Mouse (Mus musculus) heart, embryonic 16.5 days (tissue): Measurements from ENCODE around the gene Hoxd11. TPM values are rescaled to one million over a fixed set of nuclear protein-coding genes. Genes with fewer than 3 reads are reported as not detected.

Experiments
- ATAC-seq: fragments of 200-750 bp; cut with Nextera tagmentation; replicated peaks from 2 replicates; pipeline ENCODE4 v1.8.0; 2017; ENCODE audit warnings: moderate number of reproducible peaks; ENCODE audit not compliant: insufficient read depth, low FRiP score; ENCODE audit errors: extremely low read depth
- H3K27ac ChIP-seq: fragments of 300-500 bp; sonication (generic); 2 replicates; pipeline ENCODE4 v1.5.1; 2014; ENCODE audit warnings: mild to moderate bottlenecking, low read length, control low read depth, moderate library complexity
- H3K27me3 ChIP-seq: fragments of 300-500 bp; sonication (generic); 2 replicates; pipeline ENCODE4 v1.6.1; 2014; ENCODE audit warnings: low read length, mixed read lengths; ENCODE audit not compliant: control insufficient read depth, insufficient read depth
- H3K36me3 ChIP-seq: fragments of 300-500 bp; sonication (generic); 2 replicates; pipeline ENCODE4 v1.6.1; 2014; ENCODE audit not compliant: control insufficient read depth, insufficient read depth
- H3K4me1 ChIP-seq: fragments of 300-500 bp; sonication (generic); 2 replicates; pipeline ENCODE4 v1.6.1; 2014; ENCODE audit warnings: low read length, mixed read lengths; ENCODE audit not compliant: control insufficient read depth, insufficient read depth
- H3K4me2 ChIP-seq: fragments of 300-500 bp; sonication (generic); 2 replicates; pipeline ENCODE4 v1.6.1; 2014; ENCODE audit warnings: low read depth, mild to moderate bottlenecking, control low read depth, low read length
- H3K4me3 ChIP-seq: fragments of 300-500 bp; sonication (generic); 2 replicates; pipeline ENCODE4 v1.5.1; 2014; ENCODE audit warnings: mild to moderate bottlenecking, control low read depth, low read length
- H3K9ac ChIP-seq: fragments of 300-500 bp; sonication (generic); 2 replicates; pipeline ENCODE4 v1.6.1; 2014; ENCODE audit warnings: low read length, control low read depth
- H3K9me3 ChIP-seq: fragments of 300-500 bp; sonication (generic); replicated peaks from 2 replicates; pipeline ENCODE4 v1.6.1; 2016; ENCODE audit warnings: low read length; ENCODE audit not compliant: control insufficient read depth
- WGBS: fragments of 180-500 bp; shearing (Covaris S2); extraction: QIAGEN DNeasy Blood & Tissue Kit; methylation state at CpG from one replicate; pipeline ENCODE4 v1.1.7; 2014; 5-methylcytosine and 5-hydroxymethylcytosine counted together
- polyA plus RNA-seq: library from polyadenylated mRNA; unstranded; fragments of >200 nt; fragmentation: Nextera tagmentation; extraction: Ambion mirVana; gene quantifications from 2 replicates; pipeline ENCODE4 v1.2.1, GENCODE M21; 2015

Hoxd11 gene
- polyA plus RNA-seq, 1 experiment from 2014 or later, result not detected

DNA sequence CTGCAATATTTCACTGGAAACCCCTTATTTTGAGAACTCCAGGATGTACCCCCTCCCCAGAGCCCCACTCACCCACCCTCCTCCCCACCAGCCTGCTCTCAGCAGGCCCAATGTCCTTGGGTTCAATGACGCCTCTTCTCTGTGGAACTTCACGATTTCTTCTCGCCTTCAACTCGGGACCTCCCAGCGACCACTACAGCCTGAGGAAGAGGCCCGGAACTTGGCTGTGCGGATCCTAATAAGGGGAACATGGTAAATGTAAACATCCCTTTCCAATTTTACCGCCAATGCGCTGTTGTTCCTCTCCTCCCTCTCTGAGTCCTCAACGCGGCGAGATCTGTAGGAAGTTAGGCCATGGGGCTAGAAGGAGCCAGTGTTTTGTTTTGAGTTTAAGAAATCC, 4.7 kb downstream of the Hoxd11 start:
- no peaks in the 10 kb centered on the region for H3K4me1 ChIP-seq
- no peaks in the 10 kb centered on the region for H3K36me3 ChIP-seq
- no peak overlapping the region for H3K4me3 ChIP-seq
- WGBS, result 3% methylated on average over 12 of the region's 12 CpGs
- H3K27ac ChIP-seq, result no peak overlapping the region
- H3K27me3 ChIP-seq, result peaks cover 89% of the 10 kb centered on the region
- H3K4me2 ChIP-seq, result no peak overlapping the region
- no peak for ATAC-seq
- no peaks in the 10 kb centered on the region for H3K9me3 ChIP-seq
- no peak overlapping the region for H3K9ac ChIP-seq

DNA sequence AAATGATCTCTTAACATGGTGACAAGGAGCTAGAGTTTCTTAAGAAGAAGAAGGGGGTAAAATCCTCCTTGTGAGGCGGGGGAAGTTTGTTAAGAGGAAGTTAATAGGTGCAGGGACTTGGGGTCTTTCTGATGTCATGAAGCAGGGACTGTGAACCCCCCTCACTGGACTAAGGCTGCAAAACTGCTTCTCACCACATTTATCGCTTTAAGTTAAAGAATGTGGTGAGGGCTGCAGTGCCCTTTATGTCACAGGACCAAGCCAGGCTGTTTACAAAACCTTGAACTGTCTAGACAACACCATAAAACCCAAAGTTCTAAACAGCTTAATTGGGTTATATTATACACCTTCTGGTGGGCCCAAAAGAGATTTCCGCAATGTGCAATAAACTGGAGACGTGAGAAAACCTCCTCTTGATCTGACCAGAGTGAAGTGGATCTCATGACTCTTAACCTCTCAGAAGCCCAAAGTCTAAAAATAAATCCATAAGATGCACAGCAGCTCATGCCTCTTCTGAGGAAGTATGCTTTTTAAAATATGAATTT, 5.8 kb downstream of the Hoxd11 start:
- no peak overlapping the region for H3K27ac ChIP-seq
- H3K4me3 ChIP-seq, result no peak overlapping the region
- H3K4me2 ChIP-seq, result no peak overlapping the region
- no peaks in the 10 kb centered on the region for H3K36me3 ChIP-seq
- H3K4me1 ChIP-seq, result no peaks in the 10 kb centered on the region
- WGBS, result 13% methylated on average over 4 of the region's 4 CpGs
- no peak for ATAC-seq
- H3K27me3 ChIP-seq, result peaks cover 89% of the 10 kb centered on the region
- no peaks in the 10 kb centered on the region for H3K9me3 ChIP-seq
- no peak overlapping the region for H3K9ac ChIP-seq

DNA sequence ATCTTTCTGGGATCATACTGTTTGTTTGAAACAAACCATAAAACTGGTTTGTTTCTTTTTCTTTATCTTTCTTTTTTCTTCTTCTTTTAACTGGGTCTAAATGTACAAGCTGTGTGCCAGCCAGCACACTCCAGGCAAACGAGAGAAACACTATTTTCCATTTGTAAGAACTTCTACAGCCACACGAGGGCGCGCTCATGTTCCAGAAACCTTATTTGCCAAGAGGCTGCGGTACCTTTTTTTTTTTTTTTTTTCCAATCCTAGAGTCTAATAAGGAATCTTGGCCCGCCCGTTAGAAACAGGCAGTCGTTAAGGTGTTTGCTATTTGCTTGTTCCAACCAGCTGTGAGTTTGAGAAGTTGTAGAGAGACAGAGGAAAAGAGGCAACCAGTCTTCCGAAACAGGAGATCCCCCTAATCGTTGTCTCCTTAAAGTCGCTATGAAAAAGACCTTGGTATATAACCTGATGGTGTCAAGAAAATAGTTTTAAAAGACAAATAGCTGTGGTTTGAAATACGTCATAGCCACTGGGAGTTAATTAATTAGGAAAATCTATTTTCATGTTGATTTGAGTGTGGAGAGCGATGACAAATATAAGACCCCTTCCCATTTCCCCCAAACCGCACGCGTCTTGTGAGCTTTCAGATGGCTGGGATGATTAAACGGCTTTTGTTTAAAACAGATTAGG, 7.1 kb downstream of the Hoxd11 start:
- Histone ChIP-seq H3K4me1 (no peaks in the 10 kb centered on the region), H3K36me3 (no peaks in the 10 kb centered on the region), H3K27ac (no peak overlapping the region), H3K9me3 (no peaks in the 10 kb centered on the region; the same call in 1 of the 2 replicates), H3K9ac (no peak overlapping the region), H3K27me3 (peaks cover 83% of the 10 kb centered on the region), H3K4me2 (no peak overlapping the region), H3K4me3 (no peak overlapping the region)
- ATAC-seq, result no peak
- 7% methylated on average over 17 of the region's 17 CpGs for WGBS

DNA sequence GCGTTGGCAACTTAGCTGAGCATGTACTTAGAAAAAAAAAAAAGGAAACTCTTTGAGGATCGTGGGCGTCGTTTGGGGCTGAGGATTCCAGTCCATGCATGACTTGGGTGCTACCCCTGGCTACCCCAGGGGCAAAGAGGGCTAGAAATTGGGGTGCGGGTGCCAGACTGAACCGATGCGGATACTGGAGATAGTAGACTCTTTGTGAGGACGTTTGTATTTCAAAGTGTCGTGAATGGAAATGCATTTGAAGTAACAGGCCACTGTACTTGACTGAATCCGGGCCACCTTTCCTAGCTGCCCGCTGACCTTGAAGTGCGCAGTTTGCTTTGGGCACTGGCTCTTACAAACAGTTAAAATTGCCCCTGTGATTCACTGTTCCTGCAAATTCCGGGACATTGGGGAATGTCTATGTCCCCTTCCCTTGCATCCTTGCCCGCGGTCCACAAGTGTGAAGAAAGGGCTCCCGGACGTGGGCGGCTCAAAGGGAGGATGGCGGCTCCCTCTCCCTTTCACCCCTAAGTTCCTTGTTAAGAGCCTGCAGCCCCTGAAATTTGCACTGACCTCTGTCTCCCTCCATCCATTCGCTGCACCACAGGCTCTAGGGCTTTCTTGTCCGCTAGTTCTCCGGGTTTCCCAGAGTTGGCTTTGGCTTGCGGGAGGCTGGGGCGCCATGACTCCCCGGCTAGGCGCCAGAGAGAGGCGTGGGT, 7.8 kb downstream of the Hoxd11 start:
- 2% methylated on average over 27 of the region's 27 CpGs for WGBS
- ATAC-seq, result no peak
- no peak overlapping the region for H3K4me3 ChIP-seq
- no peak overlapping the region for H3K9ac ChIP-seq
- no peak overlapping the region for H3K4me2 ChIP-seq
- no peaks in the 10 kb centered on the region for H3K36me3 ChIP-seq
- peaks cover 83% of the 10 kb centered on the region for H3K27me3 ChIP-seq
- no peaks in the 10 kb centered on the region for H3K4me1 ChIP-seq
- no peak overlapping the region for H3K27ac ChIP-seq
- H3K9me3 ChIP-seq, result no peaks in the 10 kb centered on the region; the same call in 1 of the 2 replicates

DNA sequence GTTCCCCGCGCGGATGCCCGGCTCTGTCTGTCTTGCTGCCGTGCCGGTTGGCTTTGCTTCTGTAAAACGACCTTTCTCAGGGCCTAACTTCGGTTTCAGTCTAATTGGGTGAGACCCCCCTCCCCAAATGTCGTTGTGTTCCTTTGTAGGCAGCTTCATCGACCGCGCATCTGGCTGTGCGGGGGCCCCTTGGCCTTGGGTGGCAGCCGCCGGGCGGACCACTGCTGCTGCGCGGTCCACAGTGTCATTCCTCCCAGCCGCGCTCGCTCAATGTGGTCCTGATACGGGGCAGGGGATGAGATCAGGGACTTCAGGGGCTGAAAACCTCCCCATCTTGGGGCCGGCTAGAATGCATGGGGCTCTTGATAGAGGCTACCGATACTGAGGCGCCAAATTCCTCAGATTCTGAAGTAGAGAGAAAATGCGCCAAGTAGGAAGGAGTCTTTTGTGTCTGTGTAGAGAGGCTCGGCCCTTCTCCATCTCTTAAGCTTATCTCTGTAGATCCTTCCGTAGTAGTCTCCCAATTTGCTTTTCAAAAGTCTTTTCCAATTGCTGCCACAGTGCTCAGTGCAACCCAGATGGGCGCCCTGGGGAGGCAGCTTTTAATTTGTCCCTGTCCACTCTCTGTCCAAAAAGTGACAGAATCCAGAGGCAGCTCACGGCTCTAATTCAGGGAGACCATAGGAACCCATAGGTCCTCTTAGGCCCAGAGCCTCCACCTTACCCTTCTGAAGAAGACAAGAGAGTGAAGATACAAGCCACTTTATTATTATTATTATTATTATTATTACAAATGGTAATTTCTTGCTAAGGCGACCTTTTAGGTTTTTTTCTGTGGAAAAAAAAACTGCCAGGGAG, 8.6 kb downstream of the Hoxd11 start:
- WGBS, result 1% methylated on average over 31 of the region's 31 CpGs

DNA sequence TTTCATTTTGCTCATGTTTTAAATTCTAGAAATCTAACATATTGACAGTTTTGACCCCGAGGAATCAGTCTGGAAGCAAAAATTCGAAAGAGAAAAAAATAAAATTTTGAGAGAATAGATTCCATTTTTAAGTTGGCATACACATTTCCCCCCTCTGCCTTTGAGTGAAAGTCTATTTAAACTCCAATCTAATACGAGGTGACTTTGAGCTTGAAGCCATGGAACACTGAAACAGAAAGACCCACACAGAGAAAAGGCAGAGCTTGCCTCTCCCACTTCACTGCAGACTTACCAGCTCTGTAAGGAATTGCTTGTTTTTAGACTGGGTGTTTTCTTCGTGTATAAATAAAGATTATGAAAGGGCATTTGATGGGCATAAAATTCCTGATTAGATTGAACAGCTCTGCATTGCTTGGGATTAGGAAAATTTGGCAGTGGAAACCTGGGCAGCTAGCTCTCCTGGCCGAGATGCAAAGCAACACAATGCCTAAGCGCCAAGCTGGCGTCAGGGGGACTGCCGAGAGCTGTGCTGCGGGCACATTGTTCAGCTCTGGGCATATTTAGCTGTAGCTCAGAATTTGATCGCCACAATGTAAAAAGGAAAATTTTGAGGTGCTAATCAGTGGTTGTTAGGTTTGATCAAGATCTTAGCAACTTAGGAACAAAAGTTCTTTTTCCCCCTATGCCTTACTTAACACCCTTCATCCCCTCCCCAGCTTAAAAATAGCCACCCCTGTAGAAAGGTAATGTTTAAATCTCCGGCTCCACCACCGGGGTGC, 9.6 kb downstream of the Hoxd11 start:
- no peak overlapping the region for H3K4me3 ChIP-seq
- no peak overlapping the region for H3K4me2 ChIP-seq
- H3K4me1 ChIP-seq, result no peaks in the 10 kb centered on the region
- no peak for ATAC-seq
- H3K27me3 ChIP-seq, result peaks cover 84% of the 10 kb centered on the region
- no peak overlapping the region for H3K27ac ChIP-seq
- WGBS, result 6% methylated on average over 12 of the region's 12 CpGs
- H3K36me3 ChIP-seq, result no peaks in the 10 kb centered on the region
- H3K9me3 ChIP-seq, result no peaks in the 10 kb centered on the region; the same call in 1 of the 2 replicates
- H3K9ac ChIP-seq, result no peak overlapping the region

More for the DNA sequence above, 8.6 kb downstream of the Hoxd11 start:
- Histone ChIP-seq H3K27ac (no peak overlapping the region), H3K4me1 (no peaks in the 10 kb centered on the region), H3K4me3 (no peak overlapping the region), H3K9me3 (no peaks in the 10 kb centered on the region; the same call in 1 of the 2 replicates), H3K36me3 (no peaks in the 10 kb centered on the region), H3K4me2 (no peak overlapping the region), H3K27me3 (peaks cover 83% of the 10 kb centered on the region), H3K9ac (no peak overlapping the region)
- ATAC-seq, result no peak

DNA sequence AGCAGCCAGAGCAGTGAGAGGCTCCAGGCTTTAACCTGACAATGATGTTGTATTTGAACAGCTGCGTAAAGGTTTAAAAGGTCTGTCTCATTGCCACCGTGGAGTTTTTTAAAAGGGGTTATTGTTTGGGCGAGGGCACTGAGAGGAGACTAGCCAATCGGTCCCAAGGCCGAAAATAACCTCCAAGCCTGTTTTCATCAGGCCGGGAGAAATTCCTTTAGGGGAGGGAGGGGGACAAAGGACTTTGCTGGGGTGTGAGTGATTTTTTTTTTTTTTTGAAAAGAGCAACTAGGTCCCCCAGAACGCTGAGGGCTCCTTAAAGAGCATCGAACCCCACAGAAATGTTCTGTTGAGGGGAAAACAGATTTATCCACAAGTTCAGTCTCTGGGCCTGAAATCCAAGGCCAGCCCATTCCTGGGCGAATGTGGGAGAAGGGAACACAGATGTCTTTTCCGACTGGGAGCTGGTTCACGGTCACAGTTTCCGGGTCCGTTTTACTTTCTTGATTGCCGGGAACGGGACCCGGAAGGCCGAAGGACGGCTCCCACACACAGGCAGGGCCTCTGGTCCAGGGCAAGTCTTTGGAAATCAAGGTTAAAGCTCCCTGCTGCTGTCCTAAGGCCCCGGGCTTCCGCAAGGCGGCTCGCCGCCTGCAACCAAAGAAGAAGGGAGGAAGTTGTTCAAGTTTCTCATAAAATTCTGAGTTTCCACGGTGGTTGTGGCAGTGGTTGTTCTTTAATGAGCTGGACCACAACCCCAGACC, 10.4 kb downstream of the Hoxd11 start:
- 2% methylated on average over 24 of the region's 24 CpGs for WGBS
- H3K36me3 ChIP-seq, result no peaks in the 10 kb centered on the region
- H3K9me3 ChIP-seq, result no peaks in the 10 kb centered on the region; the same call in 1 of the 2 replicates
- H3K4me1 ChIP-seq, result no peaks in the 10 kb centered on the region
- H3K27ac ChIP-seq, result no peak overlapping the region
- H3K9ac ChIP-seq, result no peak overlapping the region
- H3K27me3 ChIP-seq, result peaks cover 84% of the 10 kb centered on the region
- H3K4me2 ChIP-seq, result no peak overlapping the region
- ATAC-seq, result no peak
- no peak overlapping the region for H3K4me3 ChIP-seq

DNA sequence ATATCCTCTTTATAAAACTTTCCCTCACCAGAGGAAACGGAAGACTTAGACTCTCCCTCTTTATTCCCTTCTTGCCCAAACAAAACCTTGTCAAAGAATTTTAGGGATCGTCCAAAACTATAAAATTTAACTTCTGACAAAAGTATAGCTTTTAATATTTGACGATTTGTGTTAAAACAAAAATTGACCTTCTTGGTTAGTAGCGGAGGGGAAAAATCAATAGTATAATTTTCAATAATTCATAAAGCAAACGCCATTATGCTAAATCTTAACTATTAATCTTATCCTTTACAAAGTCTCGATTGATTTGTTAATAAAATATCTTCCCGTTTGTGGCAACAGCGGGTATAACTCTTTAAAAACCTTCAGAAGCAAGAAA, 11.0 kb downstream of the Hoxd11 start:
- ATAC-seq, result no peak
- Histone ChIP-seq H3K9ac (no peak overlapping the region), H3K4me2 (no peak overlapping the region), H3K36me3 (no peaks in the 10 kb centered on the region), H3K4me3 (no peak overlapping the region), H3K4me1 (no peaks in the 10 kb centered on the region), H3K27me3 (peaks cover 84% of the 10 kb centered on the region), H3K9me3 (no peaks in the 10 kb centered on the region; the same call in 1 of the 2 replicates), H3K27ac (no peak overlapping the region)
- 8% methylated on average over 8 of the region's 8 CpGs for WGBS
